Mouse (Mus musculus) cerebellum, adult (tissue): ENCODE data around the gene Krt18.
"Not testable (repeated sequence)": the region's sequence is repeated elsewhere in the genome, so short reads cannot be mapped to it uniquely, and the experiment has no call there.

ENCODE experiments used
- ATAC-seq: cut with Nextera tagmentation; 2 replicates; pipeline ENCODE4 v1.9.2; 2017; ENCODE audit warnings: mild to moderate bottlenecking, moderate library complexity, mixed read lengths; ENCODE audit not compliant: insufficient number of reproducible peaks, low FRiP score, low TSS enrichment

Gene Krt18

GRCm38 (mm10) chr15:102051920-102052683 is 24.1 kb downstream of the Krt18 start:
- ATAC-seq, result no peak

- ATAC-seq, result no peak
Measured at GRCm38 (mm10) chr15:102056495-102057174, 28.7 kb downstream of the Krt18 start.

DNA sequence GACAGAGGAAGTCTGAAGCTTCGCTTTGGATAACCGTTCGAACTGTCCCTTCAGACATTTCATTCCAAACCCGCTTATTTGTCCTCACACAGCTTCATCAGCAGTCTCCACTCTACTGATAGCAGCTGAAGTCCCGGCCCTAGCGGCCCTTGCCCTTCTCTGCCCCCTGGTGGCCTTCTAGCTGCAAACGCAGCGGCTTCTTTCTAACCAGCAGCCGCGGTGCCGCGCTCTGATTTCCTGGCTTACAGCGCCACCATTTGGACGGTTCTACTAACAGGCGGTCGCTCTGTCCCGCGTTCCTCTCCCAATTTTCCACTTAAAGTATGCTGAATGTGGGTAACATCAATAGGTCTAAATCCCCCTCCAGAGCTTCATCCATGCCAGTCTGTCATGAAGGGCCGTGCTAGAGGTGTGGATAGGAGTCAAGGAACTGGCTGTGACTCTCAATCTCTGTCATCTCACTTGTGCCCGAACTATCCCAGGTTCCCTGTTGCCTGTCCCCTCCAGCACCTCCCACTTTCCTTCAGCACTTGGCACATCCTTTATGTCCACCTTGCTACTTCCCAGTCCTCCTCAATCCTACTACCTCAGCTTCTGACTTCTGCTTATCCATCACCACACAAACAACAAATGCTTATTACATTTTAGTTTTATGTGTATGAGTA is 37.8 kb downstream of the Krt18 start:
- ATAC-seq, result peak; percentile 92

DNA sequence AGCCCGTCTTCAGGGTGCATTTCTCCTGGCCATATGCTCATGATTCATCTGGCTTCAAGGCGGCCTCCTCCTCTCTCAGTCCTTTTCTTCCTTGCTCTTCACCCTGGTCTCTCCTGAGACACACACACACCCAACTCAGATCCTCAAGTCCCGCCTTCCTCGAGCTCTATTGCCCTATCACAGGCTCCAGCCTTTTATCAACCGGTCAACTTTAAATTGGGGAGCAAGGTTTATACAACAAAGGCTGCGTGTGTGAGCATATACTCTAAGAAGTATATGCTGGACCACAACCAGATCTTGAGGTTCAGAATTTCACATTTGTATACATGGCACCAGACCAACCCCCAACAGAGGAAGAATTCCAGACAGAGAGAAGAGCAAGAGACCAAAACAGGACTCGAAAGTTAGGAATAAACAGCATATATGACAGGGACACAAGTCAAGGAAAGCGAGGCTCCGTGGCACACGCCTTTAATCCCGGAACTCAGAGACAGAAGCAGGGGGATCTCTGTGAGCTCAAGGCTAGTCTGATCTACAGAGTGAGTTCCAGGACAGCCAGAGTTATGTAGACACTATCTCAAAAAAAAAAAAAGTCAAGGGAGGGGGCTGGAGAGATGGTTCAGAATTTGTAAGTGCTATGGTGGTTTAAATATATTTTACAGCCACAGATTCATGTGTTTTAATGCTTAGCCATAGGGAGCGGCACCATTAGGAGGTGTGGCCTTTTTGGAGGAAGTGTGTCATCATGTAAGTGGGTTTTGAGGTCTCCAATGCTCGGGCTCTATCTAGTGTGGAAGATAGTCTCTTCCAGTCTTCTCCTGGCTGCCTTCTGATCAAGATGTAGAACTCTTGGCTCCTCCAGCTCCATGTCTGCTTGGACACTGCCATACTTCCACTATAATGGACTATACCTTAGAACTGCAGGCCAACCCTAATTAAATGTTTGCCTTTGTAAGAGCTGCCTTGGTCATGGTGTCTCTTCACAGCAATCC is 42.8 kb downstream of the Krt18 start:
- ATAC-seq, result no peak

DNA sequence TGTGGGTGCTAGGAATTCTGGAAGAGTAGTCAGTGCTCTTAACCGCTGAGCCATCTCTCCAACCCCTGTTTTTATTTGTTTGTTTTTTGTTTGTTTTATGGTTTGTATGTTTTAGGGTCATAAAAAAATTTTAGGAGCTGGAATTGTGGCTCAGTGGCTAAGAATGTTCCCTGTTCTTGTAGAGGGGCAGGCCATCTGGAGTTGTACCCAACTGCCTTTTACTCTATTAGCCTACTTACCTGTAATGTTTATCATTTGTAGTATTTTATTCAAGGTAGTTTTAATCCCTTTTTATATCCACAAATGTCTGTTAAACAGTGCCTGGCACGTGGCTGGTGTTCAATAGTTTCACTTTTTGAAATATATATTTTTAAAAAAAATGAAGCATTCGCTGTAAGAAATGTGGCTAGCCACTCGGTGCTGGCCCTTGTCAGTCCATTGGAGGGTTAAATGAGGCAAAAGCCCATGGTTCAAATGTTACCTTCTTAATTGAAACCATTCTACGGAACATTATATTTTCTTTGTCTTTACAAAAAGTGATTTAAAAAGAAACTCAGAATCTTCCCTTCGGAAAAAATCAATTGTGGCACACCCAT is 45.1 kb downstream of the Krt18 start:
- ATAC-seq, result no peak

- ATAC-seq, result peak; percentile 89
Measured at GRCm38 (mm10) chr15:102073559-102074069, 45.6 kb downstream of the Krt18 start, which contains the start of gene Eif4b. Gene Eif4b, plus strand, starts transcription at chr15:102073773.

- ATAC-seq, result peak; percentile 46
Measured at GRCm38 (mm10) chr15:102074070-102074731, 46.2 kb downstream of the Krt18 start.

GRCm38 (mm10) chr15:102074876-102075585 is 47.1 kb downstream of the Krt18 start:
- ATAC-seq, result no peak

DNA sequence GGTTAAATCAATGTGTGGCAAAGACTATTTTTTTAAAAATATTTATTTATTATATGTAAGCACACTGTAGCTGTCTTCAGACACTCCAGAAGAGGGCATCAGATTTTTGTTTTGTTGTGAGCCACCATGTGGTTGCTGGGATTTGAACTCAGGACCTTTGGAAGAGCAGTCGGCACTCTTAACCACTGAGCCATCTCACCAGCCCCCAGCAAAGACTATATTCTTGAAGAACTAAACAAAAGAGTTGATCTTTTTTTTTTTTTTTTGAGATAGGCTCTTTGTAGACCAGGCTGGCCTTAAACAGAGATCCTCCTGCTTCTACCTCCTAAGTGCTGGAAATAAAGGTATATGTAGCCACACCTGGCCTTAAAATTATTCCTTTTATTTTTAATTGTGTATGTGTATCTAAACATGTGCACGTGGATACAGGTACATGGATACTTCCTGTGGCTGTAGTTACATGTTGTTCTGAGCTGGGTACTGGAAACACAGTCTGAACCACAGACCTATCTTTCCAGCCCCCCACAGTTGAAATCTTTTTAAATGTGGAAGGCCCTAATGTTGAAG is 49.2 kb downstream of the Krt18 start:
- no peak for ATAC-seq

- ATAC-seq, result no peak
Measured at GRCm38 (mm10) chr15:102079221-102079620, 51.2 kb downstream of the Krt18 start.

- not testable (repeated sequence) for ATAC-seq
Measured at GRCm38 (mm10) chr15:102079924-102080323, 51.9 kb downstream of the Krt18 start.

- no peak for ATAC-seq
Measured at GRCm38 (mm10) chr15:102080429-102080828, 52.4 kb downstream of the Krt18 start.
